Mouse (Mus musculus) lung, postnatal 10 days (tissue): ENCODE measurements around the gene Kdm4d.
"Not testable (repeated sequence)": the region's sequence is repeated elsewhere in the genome, so short reads cannot be mapped to it uniquely, and the experiment has no call there.

Source experiments
- DNase-seq: peaks from one replicate; pipeline ENCODE4 v3.0.0; 2021

Kdm4d gene

GRCm38 (mm10) chr9:14447086-14447485 lies 53.2 kb downstream of the Kdm4d start:
- DNase-seq: not testable (repeated sequence)

DNA sequence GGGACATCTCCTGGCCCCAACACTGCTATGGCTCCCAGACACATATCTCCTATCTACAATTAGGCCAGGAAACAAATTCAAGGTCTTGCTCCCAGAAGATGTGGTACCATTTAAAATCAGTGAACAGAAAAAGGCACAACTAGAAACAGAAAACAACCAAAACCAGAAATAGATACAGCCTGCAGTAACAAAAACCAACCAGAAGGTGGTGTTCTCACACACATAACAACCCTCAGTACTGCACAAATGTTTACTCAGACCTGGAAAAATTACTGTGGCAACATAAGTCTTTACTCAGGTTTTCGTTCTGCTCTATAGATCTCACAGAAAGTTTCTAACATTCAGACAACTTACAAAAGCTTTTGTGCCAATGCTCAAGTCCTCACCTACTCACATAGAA lies 59.9 kb downstream of the Kdm4d start:
- no peak for DNase-seq

- DNase-seq: no peak
Measured at GRCm38 (mm10) chr9:14433252-14433939, 66.9 kb downstream of the Kdm4d start.
